Mouse (Mus musculus) fibroblast of lung, adult 2 months (primary cell): ENCODE results near the gene H2-M10.6.
"Not testable (repeated sequence)": the region's sequence is repeated elsewhere in the genome, so short reads cannot be mapped to it uniquely, and the experiment has no call there.

Source experiments
- DNase-seq: peaks from one replicate; pipeline ENCODE4 v3.0.0-alpha.2; 2011; ENCODE audit warnings: low read depth

Gene H2-M10.6

DNA sequence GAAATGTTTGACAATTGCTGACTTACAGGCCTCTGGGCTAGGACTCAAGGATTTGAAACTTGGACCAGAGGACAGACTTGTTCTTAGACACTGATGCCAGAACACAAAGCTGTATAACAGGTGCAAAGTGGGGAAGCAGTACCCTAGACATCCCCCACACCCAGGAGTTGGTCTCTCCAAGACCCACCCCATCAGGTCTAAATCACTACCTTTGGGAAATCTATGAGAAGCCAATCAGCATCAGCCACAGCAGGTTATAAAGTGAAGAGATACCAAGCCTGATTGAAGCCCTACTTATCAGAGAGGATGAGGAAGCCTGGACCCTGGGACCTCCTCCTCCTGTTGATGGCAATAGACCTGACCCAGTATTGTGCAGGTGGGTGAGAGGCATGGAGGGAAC, at the start of gene H2-M10.6:
TSS of gene H2-M10.6 (plus strand) at position 301 of the 400 bp plus-strand sequence.
- no peak for DNase-seq

DNA sequence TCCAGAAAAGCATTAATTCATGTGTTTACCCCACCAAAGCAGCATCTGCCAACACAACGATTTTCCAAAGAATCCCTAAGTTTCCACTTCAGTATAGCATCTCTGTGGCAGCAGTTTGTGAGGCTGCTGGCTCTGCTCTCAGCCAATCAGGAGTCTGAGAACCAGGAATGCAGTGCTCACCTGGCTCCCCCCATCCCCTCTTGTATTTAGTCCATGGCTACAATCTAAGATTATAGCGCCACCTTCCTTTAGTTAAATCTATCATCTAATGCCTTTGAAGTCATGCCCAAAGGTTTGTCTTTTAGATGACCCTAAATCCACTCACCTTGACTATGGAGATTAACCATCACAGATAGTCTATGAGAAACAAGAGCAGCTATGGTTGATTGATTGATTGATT, 48.2 kb upstream of the H2-M10.6 start:
- DNase-seq = no peak

DNA sequence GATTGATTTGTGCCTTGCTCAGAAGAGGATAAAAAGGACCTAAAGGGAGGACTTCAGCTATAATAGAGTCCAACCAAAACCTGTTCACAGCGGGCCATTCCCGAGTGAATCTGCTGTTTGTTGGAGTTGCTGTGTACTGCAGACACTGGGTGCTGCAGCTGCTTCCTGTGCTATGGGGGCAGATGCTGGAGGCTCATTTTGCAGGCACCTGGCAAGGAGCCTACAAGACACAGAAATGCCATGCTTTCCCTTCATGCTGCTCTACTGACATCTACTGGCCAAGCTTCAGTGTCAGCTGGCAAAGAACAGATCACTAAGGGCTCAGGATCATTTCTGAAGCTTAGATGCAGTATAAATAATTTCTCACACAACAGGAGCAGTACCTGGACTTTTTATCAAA, 47.7 kb upstream of the H2-M10.6 start:
- DNase-seq = not testable (repeated sequence)

DNA sequence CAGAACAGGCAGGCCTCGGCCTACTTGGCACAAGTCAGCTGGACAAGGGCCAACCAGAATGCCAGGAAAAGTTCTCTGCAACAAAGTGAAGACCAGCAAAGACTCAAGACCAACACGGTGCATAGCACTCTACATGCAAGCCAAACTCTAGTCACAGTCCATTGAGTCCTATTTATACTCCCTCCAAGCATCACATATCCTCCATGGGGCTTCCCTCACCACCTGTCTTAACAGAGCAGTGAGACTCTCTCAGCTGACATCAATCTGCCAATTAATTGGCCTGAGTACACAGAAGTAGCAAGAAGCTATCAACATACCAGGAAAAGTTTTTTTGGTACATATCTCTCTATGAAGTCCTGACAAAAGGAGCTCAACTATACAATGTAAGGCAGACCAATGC, 46.6 kb upstream of the H2-M10.6 start:
- not testable (repeated sequence) for DNase-seq

DNA sequence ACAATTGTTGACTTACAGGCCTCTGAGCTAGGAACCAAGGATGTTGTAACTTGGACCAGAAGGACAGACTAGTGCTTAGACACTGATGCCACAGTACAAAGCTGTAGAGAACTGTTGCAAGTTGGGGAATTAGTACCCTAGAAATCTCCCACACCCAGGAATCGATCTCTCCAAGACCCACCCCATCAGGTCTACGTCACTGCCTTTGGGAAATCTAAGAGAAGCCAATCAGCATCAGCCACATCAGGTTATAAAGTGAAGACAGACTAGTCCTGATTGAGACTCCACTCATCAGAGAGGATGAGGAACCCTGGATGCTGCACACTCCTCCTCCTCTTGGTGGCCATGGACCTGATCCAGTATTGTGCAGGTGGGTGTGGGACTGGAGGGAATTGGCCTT, 39.4 kb upstream of the H2-M10.6 start, which contains the start of gene H2-M10.5:
TSS of gene H2-M10.5 (plus strand) at position 301 of the 400 bp plus-strand sequence.
- not testable (repeated sequence) for DNase-seq

DNA sequence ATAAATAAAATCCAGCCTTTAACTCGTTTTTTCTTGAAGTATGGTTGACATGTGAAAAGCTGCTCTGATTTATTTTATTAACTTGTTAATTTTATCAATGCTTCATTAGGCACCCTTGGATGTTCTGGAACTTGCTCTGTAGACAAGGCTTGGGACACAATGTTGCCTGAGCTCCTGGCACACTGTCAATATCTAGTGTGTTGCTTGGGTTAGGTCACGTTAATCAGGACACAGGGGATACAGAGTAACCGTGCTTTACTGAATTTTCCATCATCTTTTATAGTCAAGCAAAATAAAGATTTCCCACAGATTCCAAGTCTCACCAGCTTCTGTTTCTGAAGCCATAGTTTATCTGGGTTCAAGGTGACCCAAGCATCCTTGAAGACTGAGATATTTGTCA, 30.4 kb upstream of the H2-M10.6 start:
- no peak for DNase-seq

DNA sequence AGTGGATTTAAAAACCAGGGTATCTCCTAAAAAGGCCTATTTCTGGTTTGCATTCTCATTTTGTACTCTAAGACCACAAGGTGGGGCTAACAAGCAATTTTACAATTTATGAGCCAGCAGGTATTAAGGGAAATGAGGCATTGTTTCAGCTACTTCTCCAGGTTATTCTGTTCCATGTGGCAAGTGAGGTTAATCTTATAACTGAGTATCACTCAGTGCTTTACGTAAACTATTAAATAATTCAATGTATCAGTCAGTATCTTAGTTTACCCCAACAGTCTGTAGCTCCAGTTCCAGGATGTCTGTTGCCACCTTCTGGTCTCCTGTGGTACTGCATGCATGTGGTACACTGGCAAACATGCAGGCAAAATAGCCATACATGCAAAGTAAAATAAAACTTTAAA, 25.5 kb upstream of the H2-M10.6 start:
- peak; percentile 6 for DNase-seq

DNA sequence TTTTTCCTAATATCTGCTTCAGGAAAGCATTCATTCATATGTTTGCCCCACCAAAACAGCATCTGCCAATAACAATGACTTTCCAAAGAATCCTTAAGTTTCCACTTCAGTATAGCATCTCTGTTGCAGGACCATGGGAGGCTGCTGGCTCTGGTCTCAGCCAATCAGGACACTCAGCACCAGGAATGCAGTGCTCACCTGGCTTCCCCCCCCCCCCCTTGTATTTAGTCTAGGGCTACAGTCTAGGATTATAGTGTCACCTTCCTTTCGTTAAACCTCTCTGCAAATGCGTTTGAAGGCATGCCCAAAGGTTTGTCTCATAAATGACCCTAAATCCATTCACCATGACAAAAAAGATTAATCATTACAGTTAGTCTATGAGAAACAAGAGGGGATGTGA, 23.6 kb upstream of the H2-M10.6 start:
- no peak for DNase-seq

DNA sequence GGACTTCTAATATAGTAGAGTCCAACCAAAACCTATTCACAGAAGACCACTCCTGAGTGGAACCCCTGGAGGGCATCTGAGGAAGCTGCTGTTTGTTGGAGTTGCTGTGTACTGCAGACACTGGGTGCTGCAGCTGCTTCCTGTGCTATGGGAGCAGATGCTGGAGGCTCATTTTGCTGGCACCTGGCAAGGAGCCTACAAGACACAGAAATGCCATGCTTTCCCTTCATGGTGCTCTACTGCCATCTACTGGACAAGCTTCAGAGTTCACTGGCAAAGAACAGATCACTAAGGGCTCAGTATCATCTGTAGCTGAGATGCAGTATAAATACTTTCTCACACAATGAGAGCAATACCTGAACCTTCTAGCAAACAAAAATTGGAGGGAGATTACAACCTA, 23.2 kb upstream of the H2-M10.6 start:
- peak; percentile 6 for DNase-seq

DNA sequence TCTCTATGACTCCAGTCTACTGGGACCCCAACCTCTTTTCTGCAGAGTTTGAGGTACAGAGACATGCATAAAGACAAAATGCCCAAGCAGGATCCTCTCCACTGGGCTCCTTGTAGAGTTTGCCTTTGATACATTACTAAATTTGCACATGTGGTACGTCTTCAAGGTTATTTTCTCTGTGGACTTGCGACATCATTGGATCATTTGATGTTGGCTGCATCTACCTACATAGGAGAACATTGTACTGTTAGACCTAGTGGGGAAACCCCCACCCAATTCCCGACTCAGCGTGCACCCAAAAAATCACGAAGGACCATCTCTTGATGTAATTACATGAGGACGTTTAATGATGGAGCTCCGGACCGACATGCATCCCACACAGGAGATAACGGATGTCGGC, 12.5 kb upstream of the H2-M10.6 start:
- DNase-seq = no peak

DNA sequence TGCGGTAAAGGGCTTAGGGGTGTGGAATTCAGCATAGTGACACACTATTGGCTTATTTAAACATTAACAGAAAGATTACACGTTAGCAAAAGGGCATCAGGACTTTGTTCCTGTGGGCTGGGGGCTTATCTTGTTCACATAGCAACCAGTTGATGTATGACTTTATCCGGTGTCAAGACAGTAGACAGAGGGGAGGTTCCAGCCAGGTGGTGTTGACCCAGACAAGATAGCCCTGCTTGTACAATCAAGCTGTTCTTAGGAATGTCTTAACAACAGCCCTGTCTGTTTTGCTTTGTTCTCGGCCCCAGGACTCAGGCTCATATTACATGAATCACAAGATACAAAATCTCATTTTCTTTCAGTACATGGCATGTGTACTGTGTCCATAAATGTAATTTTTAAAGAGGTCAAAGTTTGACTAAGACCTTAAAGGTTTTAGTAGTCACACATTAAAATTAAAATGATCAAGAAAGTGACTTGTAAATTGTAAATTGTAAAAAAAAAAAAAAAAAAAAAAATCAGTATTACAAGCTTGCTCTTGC, 12.0 kb upstream of the H2-M10.6 start:
- not testable (repeated sequence) for DNase-seq

DNA sequence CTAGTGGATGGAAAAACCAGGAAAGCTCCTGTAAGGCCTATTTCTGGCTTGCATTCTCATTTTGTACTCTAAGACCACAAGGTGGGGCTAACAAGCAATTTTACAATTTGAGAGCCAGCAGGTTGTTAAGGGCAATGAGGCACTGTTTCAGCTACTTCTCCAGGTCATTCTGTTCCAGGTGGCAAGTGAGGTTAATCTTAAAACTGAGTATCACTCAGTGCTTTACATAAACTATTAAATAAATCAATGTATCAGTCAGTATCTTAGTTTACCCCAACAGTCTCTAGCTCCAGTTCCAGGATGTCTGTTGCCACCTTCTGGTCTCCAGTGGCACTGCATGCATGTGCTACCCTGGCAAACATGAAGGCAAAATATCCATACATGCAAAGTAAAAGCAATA, 12.0 kb downstream of the H2-M10.6 start:
- peak; percentile 44 for DNase-seq

DNA sequence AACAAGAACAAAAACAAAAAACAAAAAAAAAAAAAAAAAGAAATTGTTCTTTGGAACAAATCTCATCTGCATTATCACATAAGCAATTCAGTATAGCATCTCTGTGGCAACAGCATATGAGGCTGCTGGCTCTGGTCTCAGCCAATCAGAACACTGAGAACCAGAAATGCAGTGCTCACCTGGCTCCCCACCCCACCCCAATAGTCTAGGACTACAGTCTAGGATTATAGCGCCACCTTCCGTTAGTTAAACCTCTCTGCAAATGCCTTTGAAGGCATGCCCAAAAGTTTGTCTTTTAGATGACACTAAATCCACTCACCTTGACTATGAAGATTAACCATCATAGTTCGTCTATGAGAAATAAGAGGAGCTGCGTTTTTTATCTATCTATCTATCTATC, 13.6 kb downstream of the H2-M10.6 start:
- no peak for DNase-seq

DNA sequence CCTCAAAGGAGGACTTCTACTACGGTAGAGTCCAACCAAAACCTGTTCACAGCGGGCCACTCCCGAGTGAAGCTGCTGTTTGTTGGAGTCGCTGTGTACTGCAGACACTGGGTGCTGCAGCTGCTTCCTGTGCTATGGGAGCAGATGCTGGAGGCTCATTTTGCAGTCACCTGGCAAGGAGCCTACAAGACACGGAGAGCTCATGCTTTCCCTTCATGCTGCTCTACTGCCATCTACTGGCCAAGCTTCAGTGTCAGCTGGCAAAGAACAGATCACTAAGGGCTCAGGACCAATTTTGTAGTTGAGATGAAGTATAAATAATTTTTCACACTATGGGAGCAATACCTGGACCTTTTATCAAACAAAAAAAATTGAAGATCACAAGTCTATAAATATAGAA, 14.0 kb downstream of the H2-M10.6 start:
- peak; percentile 36 for DNase-seq

DNA sequence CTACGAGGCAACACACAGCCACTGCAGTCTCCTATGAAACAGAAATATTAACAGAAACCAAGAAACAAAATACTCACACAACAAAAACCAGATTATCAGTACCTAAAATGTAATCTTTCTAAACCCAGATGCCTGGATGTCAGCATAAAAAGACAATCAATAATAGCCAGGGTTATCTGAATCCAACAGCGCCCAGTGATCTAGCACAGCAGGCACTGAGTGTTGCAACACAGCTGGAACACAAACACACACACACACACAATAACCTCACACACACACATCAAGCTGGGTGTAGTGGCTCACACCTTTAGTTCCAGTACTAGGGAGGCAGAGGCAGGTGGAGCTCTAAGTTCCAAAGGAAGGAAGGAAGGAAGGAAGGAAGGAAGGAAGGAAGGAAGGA, 16.5 kb downstream of the H2-M10.6 start:
- DNase-seq = no peak

DNA sequence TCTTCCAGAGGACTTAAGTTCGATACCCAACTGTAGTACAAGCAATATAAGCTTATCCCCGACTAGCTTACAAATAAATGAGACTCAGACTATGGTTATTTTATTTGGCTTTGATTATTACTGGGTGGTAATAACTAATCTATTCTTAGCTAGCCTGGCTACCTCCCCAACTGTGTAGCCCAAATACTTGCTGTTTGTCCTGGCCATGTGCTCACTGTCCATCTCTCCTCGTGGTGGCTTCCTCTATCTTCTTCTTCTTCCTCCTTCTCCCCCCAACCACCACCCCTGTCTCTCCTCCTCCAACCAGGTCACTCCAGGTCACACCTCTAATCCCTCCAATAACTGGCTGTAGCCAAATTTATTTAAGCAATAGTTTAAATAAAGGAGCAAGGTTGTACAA, 18.5 kb downstream of the H2-M10.6 start:
- no peak for DNase-seq

DNA sequence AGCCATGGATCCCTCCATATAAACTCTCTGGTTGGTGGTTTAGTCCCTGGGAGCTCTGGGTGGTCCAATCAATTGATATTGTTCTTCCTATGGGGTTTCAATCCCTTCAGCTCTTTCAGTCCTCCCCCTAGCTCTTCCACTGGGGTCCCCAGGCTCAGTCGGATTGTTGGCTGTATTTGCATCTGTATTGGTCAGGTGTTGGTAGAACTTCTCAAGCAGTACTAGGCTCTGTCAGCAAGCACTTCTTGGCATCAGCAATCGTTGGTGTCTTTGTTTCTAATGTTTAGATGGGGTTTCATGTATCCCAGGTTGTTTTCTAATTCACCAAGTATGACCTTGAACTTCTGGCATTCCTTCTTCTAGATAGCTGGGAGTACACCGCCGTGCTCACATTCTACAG, 20.7 kb downstream of the H2-M10.6 start:
- DNase-seq = no peak

DNA sequence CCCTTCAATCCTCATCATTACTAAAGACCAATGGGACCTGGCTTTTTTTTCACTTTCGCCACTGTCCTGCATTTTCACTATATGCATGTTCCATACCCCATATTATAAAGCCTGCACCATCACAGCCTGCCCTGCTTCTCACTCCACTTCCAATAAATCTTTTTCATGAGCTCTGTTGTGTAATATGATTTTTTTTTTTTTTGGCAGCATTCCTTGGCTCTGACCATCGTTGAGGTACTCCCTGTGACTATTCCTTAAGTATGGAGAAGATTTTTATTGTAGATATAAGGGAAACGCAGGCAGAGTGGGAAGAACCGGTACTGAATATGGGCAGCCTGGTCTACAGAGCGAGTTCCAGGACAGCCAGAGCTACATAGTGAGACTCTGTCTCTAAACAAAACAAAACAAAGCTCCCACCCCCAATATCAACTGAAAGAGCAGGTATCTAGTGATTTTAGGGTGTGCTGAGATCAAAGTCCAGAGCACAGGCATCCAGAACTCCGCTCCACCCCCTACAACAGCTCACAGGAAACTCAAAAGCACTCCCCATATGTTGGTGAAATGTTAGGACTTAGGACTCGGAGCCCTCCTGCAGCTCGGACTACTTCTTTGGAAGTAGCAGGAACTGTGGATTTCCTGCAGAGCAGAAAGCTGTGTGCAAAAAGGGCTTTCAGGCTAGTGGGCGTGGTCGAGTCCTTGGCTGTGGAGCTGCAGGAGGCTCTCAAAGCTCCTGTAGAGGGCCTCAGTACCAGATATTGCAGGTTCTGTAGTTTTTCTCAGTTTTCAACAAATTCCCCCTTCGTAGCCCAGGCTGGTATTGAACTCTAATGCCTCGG, 23.8 kb downstream of the H2-M10.6 start:
- peak; percentile 44 for DNase-seq

DNA sequence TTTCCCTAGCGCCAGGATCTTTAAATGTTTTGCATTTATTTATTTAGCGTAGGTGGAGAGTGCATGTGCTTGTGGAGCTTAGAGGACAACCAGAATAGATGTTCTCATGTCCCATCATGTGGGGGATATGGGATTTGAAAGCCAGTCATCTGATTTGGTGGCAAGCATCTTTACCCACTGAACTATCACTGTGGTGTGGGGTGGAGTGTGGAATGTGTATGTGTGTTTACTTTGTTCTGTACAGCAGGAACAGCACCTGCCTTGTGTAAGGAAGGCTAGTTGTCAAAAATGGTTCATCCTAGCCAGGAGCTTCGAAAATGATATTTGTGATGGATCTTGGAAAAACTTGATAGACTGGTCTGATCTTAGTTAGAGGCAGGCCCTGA, 24.4 kb downstream of the H2-M10.6 start:
- no peak for DNase-seq

DNA sequence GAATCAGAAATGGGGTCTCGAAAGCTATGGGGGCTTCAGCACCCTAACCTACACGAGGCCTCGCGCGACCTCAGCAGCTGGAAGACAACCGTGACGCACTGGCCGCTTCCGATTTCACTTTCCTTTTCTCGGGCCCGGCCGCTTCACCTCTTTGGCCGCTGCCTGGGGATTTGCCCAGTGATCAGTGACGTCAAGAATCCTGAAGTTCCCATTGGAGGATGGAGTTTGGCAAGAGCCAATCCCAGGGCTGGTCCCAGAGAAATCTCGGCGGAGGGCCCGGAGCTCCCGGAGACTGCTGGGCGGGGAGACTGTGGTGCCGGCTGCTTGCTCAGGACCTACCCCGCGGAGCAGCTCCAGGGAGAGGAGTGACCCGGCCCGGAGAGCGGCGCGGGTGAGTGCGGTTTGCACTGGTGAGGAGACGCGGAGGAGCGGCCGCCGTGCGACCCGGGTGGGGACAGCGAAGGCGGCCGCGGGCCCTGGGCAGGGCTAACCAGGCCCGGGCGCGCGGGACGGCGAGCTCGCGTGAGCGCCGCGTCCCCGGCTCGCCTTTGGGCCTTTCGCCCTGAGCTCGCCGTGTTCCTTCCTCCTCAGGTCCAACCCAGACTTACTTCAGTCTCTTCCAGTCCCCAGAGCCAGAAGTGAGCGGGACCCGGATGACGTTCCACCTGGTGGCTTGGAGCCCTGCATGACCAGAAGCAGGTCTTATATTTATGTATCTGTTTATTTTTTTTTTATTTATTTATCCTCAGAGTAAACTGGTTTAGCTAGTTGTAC, 25.1 kb downstream of the H2-M10.6 start, which contains the start of gene Trim26:
TSS of gene Trim26 (plus strand) at position 261 of the 774 bp plus-strand sequence.
- peak; percentile 94 for DNase-seq

DNA sequence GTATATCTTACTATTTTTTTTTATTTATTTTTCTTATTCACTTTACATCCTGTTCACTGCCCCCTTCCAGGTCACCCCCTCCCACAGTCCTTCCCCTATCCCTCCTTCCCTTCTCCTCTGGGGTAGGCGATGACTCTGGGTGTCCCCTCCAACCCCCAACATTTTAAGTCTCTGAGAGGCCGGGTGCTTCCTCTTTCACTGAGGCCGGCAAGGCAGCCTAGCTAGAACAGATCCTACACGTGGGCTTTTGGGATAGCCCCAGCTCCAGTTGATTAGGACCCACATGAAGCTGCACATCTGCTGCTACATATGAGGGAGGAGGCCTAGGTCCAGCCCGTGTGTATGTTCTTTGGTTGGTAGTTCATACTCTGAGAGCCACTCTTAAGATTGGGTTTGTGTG, 27.0 kb downstream of the H2-M10.6 start:
- no peak for DNase-seq

DNA sequence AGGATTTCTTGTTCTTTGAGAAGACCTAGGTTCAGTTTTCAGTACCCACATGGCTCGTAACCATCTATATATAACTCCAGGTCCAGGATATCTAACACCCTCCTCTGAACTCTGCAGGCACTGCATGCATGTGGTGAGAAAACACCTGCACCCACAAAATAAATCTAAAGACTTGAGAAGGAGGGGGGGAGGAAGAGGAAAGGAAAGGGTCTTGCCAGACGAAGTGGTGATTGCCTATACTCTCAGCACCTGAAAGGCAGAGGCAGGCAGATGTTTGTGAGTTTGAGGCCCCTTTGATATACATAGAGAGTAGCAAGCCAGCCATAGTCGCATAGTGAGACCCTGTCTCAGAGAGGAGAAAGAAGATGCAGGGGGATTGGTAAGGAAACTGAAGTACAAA, 28.0 kb downstream of the H2-M10.6 start:
- DNase-seq = no peak

DNA sequence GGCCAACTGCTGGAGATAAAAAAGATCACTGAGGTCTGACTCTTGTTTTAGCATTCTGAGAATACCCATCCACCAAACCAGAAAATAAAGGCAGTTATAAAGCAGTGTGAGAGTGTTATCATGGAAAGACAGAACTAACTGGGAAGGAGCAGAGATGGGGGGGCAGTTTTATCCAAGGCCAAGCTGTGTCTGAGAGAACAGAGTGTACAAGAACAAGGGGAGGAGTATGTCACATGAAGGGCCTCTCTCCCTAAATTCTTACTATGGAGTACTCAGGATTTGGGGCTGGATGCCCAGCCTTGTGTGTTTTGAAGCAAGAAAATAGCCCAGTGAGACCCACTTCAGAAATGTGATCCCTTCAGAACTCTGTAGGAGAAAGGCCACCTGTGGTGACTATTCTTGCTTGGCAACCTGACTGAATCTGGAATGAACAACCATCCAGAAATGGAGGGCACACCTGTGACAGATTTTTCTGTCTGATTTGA, 29.0 kb downstream of the H2-M10.6 start:
- DNase-seq = no peak
